Mouse (Mus musculus) midbrain, postnatal 0 days (tissue): ENCODE measurements around the gene Cideb. TPM values are rescaled to one million over a fixed set of nuclear protein-coding genes. Genes with fewer than 3 reads are reported as not detected.

ENCODE experiments used
- ATAC-seq: fragments of 200-750 bp; cut with Nextera tagmentation; 2 replicates; pipeline ENCODE4 v1.8.0; 2017; ENCODE audit warnings: moderate number of reproducible peaks, mild to moderate bottlenecking, moderate TSS enrichment, moderate library complexity; ENCODE audit not compliant: low FRiP score
- DNase-seq: peaks from one replicate; pipeline ENCODE4 v3.0.0-alpha.2; 2015; ENCODE audit warnings: low spot score
- H3K27ac ChIP-seq: fragments of 300-500 bp; sonication (generic); 2 replicates; pipeline ENCODE4 v1.5.1; 2014; ENCODE audit warnings: low read depth, mild to moderate bottlenecking, low read length, mixed read lengths
- H3K27me3 ChIP-seq: fragments of 300-500 bp; sonication (generic); 2 replicates; pipeline ENCODE4 v1.6.1; 2014; ENCODE audit warnings: low read length, control low read depth, mixed read lengths; ENCODE audit not compliant: insufficient read depth
- H3K36me3 ChIP-seq: fragments of 300-500 bp; sonication (generic); 2 replicates; pipeline ENCODE4 v1.6.1; 2014; ENCODE audit warnings: low read length, control low read depth, mixed read lengths; ENCODE audit not compliant: insufficient read depth
- H3K4me1 ChIP-seq: fragments of 300-500 bp; sonication (generic); 2 replicates; pipeline ENCODE4 v1.6.1; 2014; ENCODE audit warnings: mild to moderate bottlenecking, control low read depth, antibody characterized with exemption, low read length, mixed read lengths; ENCODE audit not compliant: insufficient read depth
- H3K4me2 ChIP-seq: fragments of 300-500 bp; sonication (generic); 2 replicates; pipeline ENCODE4 v1.6.1; 2014; ENCODE audit warnings: low read depth, mild to moderate bottlenecking, low read length, mixed read lengths; ENCODE audit not compliant: poor library complexity, severe bottlenecking
- H3K4me3 ChIP-seq: fragments of 300-500 bp; sonication (generic); 2 replicates; pipeline ENCODE4 v1.5.1; 2014; ENCODE audit warnings: low read depth, mild to moderate bottlenecking, low read length, moderate library complexity
- H3K9ac ChIP-seq: fragments of 300-500 bp; sonication (generic); replicated peaks from 2 replicates; pipeline ENCODE4 v1.6.1; 2014; ENCODE audit warnings: mild to moderate bottlenecking, low read length, moderate library complexity, mixed read lengths; ENCODE audit not compliant: poor library complexity, severe bottlenecking
- H3K9me3 ChIP-seq: fragments of 300-500 bp; sonication (generic); 2 replicates; pipeline ENCODE4 v1.6.1; 2016; ENCODE audit warnings: low read length, control low read depth
- CTCF ChIP-seq: IDR thresholded peaks from 2 replicates; pipeline ENCODE4 v1.5.1; 2016; ENCODE audit warnings: antibody characterized with exemption, mild to moderate bottlenecking
- WGBS: fragments of 180-500 bp; shearing (Covaris S2); extraction: QIAGEN DNeasy Blood & Tissue Kit; methylation state at CpG from one replicate; pipeline ENCODE4 v1.1.7; 2014; 5-methylcytosine and 5-hydroxymethylcytosine counted together
- polyA plus RNA-seq: library from polyadenylated mRNA; unstranded; fragments of >200 nt; fragmentation: Nextera tagmentation; extraction: Ambion mirVana; gene quantifications from 2 replicates; pipeline ENCODE4 v1.2.1, GENCODE M21; 2015
- total RNA-seq: library from RNA; depleted of rRNA; stranded (reverse); fragments of >200 nt; gene quantifications from 2 replicates; pipeline ENCODE4 v1.2.3, GENCODE M21; 2014

Cideb gene
- total and polyA plus RNA-seq, 2 experiments from 2014 or later, result 1.1 to 2.6 TPM

DNA sequence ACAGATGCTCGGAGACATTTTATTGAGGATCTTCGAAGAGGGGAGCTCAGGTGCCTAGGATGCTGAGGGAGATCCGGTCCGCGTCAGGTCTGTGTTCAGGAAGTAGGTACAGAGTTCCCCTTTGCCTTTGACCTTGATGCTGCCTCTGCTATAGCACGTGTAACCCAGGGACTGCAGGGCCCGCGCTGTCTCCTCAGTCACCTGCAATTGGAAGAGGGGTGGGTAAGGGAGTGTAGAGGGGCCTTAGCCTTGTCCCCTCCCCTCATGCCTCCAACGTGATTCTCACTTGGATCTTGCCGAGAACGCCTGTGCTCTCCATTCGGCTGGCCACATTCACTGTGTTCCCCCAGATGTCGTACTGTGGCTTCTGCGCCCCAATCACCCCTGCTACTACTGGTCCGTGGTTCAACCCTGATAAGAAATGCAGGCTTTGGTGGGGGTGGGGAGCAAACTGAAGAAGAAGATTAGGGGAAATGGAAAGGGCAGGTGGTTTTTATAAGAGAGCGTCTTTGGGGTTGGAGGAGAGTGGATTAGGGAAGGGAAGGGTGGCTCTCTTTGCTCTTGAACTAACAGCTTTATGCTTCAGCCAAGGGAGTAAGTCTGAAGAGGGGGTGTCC, 10.9 kb upstream of the Cideb start:
- no peak for ATAC-seq
- H3K4me1 ChIP-seq, result no peaks in the 10 kb centered on the region
- H3K9ac ChIP-seq, result no peak overlapping the region
- no peak overlapping the region for H3K27ac ChIP-seq
- DNase-seq, result no peak
- no peak overlapping the region for H3K4me3 ChIP-seq
- H3K4me2 ChIP-seq, result no peak overlapping the region
- 78% methylated on average over 16 of the region's 16 CpGs for WGBS
- no peaks in the 10 kb centered on the region for H3K36me3 ChIP-seq
- peaks cover 11% of the 10 kb centered on the region; the same call in 1 of the 2 replicates for H3K27me3 ChIP-seq
- TF ChIP-seq CTCF, result no peak
- no peaks in the 10 kb centered on the region for H3K9me3 ChIP-seq

DNA sequence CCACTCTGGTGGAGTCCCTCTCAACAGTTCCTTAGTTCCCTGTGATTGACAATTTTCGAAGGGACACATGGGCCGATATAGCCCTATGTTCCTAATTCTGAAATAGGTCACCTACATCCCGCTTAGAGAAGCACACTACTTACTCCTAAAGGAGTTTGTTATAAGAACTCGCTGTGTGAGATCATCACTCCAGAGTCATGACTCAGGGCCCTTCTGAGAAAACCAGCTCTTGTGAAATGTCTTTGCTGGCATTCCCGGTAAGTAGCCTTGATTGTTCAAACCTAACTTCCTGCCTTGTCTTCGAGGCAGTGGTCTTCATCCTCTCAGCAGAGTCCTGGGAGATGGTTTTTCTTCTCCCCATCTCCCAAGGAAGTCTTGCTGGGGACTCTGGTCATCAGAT, 10.3 kb upstream of the Cideb start:
- Histone ChIP-seq H3K4me3 (no peak overlapping the region), H3K27me3 (peaks cover 13% of the 10 kb centered on the region; the same call in 1 of the 2 replicates), H3K4me2 (no peak overlapping the region), H3K4me1 (no peaks in the 10 kb centered on the region), H3K9ac (no peak overlapping the region; the same call in 1 of the 2 replicates), H3K27ac (no peak overlapping the region), H3K36me3 (no peaks in the 10 kb centered on the region), H3K9me3 (no peaks in the 10 kb centered on the region)
- no peak for DNase-seq
- 91% methylated on average over 6 of the region's 6 CpGs for WGBS
- no peak for ATAC-seq
- no peak for TF ChIP-seq CTCF

DNA sequence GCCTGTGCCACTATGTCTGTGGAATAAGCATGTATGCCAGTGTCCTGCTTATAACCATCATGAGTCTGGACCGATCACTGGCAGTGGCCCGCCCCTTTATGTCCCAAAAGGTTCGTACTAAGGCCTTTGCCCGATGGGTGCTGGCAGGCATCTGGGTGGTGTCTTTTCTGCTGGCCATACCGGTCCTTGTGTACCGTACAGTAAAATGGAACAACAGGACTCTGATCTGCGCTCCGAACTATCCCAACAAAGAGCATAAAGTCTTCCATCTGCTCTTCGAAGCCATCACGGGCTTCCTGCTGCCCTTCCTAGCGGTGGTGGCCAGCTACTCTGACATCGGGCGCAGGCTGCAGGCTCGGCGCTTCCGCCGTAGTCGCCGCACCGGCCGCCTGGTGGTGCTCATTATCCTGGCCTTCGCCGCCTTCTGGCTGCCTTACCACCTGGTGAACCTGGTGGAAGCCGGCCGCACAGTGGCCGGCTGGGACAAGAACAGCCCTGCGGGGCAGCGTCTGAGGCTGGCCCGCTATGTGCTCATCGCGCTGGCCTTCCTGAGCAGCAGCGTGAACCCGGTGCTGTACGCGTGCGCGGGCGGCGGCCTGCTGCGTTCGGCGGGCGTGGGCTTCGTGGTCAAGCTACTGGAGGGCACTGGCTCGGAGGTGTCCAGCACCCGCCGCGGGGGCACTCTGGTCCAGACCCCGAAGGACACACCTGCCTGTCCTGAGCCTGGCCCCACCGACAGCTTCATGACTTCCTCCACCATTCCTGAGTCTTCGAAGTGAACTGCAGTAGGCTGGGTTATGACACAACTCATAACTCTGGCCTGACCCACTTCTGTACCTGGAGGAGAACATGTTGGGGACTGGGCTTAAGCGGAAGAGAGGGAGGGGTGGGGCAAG, 9.5 kb upstream of the Cideb start:
- Histone ChIP-seq H3K27ac (no peak overlapping the region), H3K36me3 (no peaks in the 10 kb centered on the region), H3K4me2 (peak overlapping the region; percentile 73), H3K9ac (peak overlapping the region; percentile 51), H3K4me3 (peak overlapping the region; percentile 35), H3K9me3 (no peaks in the 10 kb centered on the region), H3K4me1 (0 out of 2 replicates have a peak, but pooled peaks cover 2% of the 10 kb centered on the region), H3K27me3 (peaks cover 10% of the 10 kb centered on the region; the same call in 1 of the 2 replicates)
- ATAC-seq (peak; percentile 67), DNase-seq (peak; percentile 55)
- TF ChIP-seq CTCF, result peak; percentile 73
- 12% methylated on average over 52 of the region's 52 CpGs for WGBS

DNA sequence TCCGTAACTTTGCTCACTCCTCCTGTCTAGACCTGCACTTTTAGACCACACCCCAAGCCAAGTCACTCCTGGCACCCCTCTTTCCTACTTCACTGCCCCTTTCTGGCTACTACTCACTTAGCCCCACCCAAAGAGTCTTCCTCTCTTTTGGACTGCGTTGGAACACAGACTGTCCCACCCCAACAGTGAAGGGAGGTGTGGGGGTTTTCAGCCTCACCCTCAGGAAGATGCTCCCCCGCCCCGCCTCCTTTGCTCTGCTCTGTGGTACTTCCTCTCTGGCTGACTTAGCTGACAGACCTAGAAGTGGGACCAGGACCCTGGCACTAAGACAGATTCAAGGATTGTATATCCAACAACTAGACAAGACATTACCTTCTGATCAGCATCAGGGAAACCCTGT, 7.4 kb upstream of the Cideb start, which contains the start of gene Ltb4r1:
Gene Ltb4r1 (plus strand): TSS at position 267 of the 400 bp plus-strand sequence.
- no peak within 1 kb of the TSS for H3K4me2 ChIP-seq
- H3K36me3 ChIP-seq, result no peaks in the 10 kb centered on the region
- 72% methylated on average over 4 of the region's 4 CpGs for WGBS
- ATAC-seq, result no peak
- H3K27me3 ChIP-seq, result peaks cover 15% of the 10 kb centered on the region; the same call in 1 of the 2 replicates
- H3K27ac ChIP-seq, result no peak within 1 kb of the TSS
- H3K4me1 ChIP-seq, result peaks cover 10% of the 10 kb centered on the region; the same call in 1 of the 2 replicates
- no peak within 1 kb of the TSS for H3K4me3 ChIP-seq
- no peak for DNase-seq
- no peaks in the 10 kb centered on the region for H3K9me3 ChIP-seq
- no peak within 1 kb of the TSS for H3K9ac ChIP-seq
- no peak for TF ChIP-seq CTCF

DNA sequence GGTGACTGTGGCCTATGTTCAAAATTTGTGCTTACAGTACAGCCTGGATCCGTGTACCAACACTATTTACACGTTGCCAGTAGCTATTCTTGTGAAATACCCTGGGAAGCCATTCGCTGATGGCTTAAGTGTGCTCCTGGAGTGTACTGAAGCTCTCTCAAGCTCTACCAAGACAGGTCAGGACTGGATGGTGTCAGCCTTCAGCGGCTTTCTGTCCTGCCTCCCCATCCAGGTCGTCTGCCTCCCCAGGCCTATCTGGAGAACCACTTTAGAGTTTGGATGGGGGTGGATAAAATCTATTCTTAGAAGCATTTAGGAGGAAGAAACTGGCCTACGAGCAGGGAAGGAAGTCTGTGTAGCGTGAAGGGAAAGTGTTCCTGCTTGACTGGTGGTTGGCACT, 4.9 kb upstream of the Cideb start:
- ATAC-seq (no peak), DNase-seq (no peak)
- 0 out of 2 replicates have a peak overlapping the region, but pooled peaks have one; percentile 71 for H3K27ac ChIP-seq
- no peak overlapping the region for H3K4me3 ChIP-seq
- no peaks in the 10 kb centered on the region for H3K36me3 ChIP-seq
- H3K4me1 ChIP-seq, result peaks cover 10% of the 10 kb centered on the region; the same call in 1 of the 2 replicates
- 0 out of 2 replicates have a peak overlapping the region, but pooled peaks have one; percentile 77 for H3K9ac ChIP-seq
- H3K9me3 ChIP-seq, result no peaks in the 10 kb centered on the region
- H3K4me2 ChIP-seq, result no peak overlapping the region; the same call in 1 of the 2 replicates
- TF ChIP-seq CTCF, result no peak
- 62% methylated on average over 7 of the region's 7 CpGs for WGBS
- H3K27me3 ChIP-seq, result peaks cover 15% of the 10 kb centered on the region; the same call in 1 of the 2 replicates
